Mouse (Mus musculus) right cerebral cortex, postnatal 4 days (tissue): ENCODE results near the gene Acvr1b.

Experiments used
- DNase-seq: peaks from one replicate; pipeline ENCODE4 v3.0.0-alpha.2; 2022

Gene Acvr1b

GRCm38 (mm10) chr15:101173421-101174211 lies at the start of gene Acvr1b:
Gene Acvr1b (plus strand): TSS chr15:101174067.
- peak; percentile 92 for DNase-seq

GRCm38 (mm10) chr15:101125561-101125960 lies 48.3 kb upstream of the Acvr1b start:
- DNase-seq, result no peak

GRCm38 (mm10) chr15:101126876-101127544 lies 46.9 kb upstream of the Acvr1b start:
- no peak for DNase-seq

- DNase-seq, result no peak
Measured at GRCm38 (mm10) chr15:101128181-101129089, 45.4 kb upstream of the Acvr1b start, which contains the start of gene Acvrl1. Gene Acvrl1 (plus strand): TSS chr15:101128522.

- no peak for DNase-seq
Measured at GRCm38 (mm10) chr15:101129412-101129811, 44.5 kb upstream of the Acvr1b start.

- DNase-seq, result no peak
Measured at GRCm38 (mm10) chr15:101131498-101131897, 42.4 kb upstream of the Acvr1b start.

- no peak for DNase-seq
Measured at GRCm38 (mm10) chr15:101132041-101132440, 41.8 kb upstream of the Acvr1b start.

GRCm38 (mm10) chr15:101132761-101133160 lies 41.1 kb upstream of the Acvr1b start:
- DNase-seq, result no peak

- no peak for DNase-seq
Measured at GRCm38 (mm10) chr15:101133993-101134704, 39.7 kb upstream of the Acvr1b start.

- DNase-seq, result no peak
Measured at GRCm38 (mm10) chr15:101135405-101135804, 38.5 kb upstream of the Acvr1b start.

GRCm38 (mm10) chr15:101137455-101137854 lies 36.4 kb upstream of the Acvr1b start:
- DNase-seq, result no peak

GRCm38 (mm10) chr15:101138675-101139074 lies 35.2 kb upstream of the Acvr1b start:
- DNase-seq, result no peak

- no peak for DNase-seq
Measured at GRCm38 (mm10) chr15:101139885-101140284, 34.0 kb upstream of the Acvr1b start.

GRCm38 (mm10) chr15:101140587-101140986 lies 33.3 kb upstream of the Acvr1b start:
- no peak for DNase-seq

- no peak for DNase-seq
Measured at GRCm38 (mm10) chr15:101141061-101141541, 32.8 kb upstream of the Acvr1b start.

GRCm38 (mm10) chr15:101142672-101143071 lies 31.2 kb upstream of the Acvr1b start:
- DNase-seq, result no peak

GRCm38 (mm10) chr15:101143494-101143893 lies 30.4 kb upstream of the Acvr1b start:
- peak; percentile 42 for DNase-seq

GRCm38 (mm10) chr15:101144176-101144575 lies 29.7 kb upstream of the Acvr1b start:
- no peak for DNase-seq

GRCm38 (mm10) chr15:101144779-101145178 lies 29.1 kb upstream of the Acvr1b start:
- DNase-seq, result no peak

GRCm38 (mm10) chr15:101145424-101146099 lies 28.3 kb upstream of the Acvr1b start:
- peak; percentile 91 for DNase-seq

GRCm38 (mm10) chr15:101146100-101146965 lies 27.5 kb upstream of the Acvr1b start:
- no peak for DNase-seq
